Mouse (Mus musculus): ENCODE results near the gene Nom1.

The Nom1 gene

GRCm38 (mm10) chr5:29470851-29471394, 36.5 kb downstream of the Nom1 start:
- no peak for DNase-seq (ENCODE audit: low spot score)

- DNase-seq (ENCODE audit: low spot score), result no peak
Measured at GRCm38 (mm10) chr5:29471396-29471795, 36.9 kb downstream of the Nom1 start.

- no peak for DNase-seq (ENCODE audit: low spot score)
Measured at GRCm38 (mm10) chr5:29471855-29472665, 37.6 kb downstream of the Nom1 start.

DNA sequence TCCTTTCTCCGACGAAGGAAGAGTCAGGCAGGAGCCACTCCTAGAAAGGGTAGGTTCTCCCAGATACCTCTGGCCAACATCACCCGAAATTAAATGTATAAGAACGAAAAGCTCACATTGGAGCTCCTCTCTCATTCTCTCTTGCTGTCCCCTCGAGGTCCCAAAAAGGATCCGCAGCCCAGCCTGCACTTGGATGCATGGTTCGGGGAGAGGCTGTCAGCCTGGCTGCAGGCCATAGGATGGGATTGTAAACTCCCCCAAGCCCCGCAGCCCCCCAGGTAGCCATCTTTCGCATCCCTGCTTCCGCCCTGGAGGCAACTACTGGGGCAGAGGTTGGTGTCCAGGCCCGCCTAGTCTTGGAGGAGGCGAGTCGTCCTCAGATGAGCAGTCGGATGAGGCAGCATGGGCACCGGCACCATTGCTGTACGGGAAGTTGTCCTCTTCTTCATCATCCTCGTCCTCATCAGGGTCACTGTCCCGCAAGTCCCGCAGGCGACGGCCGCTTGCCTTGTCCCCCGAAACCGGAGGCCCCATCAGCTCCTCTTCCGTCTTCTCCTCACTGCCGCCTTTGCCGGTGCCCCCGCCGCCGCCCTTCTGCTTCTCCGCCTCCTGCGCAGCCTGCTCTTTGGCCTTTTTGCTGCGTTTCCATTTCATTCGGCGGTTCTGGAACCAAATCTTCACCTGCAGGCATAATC, 39.2 kb downstream of the Nom1 start:
- no peak for DNase-seq (ENCODE audit: low spot score)

DNA sequence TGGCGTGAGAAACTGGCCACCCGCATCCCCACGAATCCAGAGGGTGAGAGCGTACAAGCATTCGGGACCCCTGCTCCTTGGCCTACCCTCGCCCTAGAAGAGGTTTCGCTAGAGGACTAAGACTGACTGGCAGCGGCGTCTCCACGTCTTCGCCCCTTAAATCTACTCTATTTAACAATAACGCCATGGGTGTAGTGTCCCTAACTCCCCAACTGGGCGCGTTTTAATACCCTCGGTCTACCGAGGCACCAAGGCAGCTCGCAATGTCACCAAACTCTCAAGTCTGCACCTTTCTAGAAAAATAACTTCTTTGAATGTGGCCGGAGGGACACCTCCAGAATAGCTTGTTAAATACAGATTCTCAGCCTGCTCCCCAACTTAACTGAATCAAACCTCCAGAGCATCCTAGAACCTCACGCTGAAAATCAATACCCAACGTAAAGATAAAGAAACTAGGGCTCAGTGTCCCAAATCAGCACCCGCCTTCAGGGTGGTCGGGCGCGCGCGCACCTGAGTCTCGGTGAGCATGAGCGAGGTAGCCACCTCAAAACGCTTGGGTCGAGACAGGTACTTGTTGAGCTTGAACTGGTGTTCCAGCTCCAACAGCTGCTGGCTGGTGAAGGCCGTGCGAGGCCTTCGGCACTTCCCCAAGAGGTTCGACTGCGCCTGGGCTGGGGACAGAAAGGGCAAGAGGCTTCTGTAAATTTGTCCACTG, 39.9 kb downstream of the Nom1 start:
- DNase-seq (ENCODE audit: low spot score), result no peak

DNA sequence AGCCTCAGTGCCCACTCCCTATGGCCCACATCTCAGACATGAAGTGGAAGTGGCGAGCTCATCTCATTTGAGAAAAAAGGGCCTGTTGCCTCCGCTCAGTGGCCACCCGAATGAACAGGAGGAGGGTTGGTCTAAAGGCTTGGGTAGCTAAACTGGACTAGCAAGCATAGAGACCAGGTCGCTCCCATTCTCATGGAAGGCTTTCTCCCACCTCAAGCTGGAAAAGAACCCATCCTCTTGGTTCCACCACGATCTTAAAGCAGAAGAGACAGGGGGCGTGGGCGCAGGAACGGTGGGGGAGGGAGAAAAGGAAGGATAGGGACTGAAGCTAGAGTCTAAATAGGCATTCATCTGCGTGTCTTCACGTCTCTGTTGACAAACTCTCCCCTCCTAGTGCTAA, 40.6 kb downstream of the Nom1 start:
- DNase-seq (ENCODE audit: low spot score), result no peak

DNA sequence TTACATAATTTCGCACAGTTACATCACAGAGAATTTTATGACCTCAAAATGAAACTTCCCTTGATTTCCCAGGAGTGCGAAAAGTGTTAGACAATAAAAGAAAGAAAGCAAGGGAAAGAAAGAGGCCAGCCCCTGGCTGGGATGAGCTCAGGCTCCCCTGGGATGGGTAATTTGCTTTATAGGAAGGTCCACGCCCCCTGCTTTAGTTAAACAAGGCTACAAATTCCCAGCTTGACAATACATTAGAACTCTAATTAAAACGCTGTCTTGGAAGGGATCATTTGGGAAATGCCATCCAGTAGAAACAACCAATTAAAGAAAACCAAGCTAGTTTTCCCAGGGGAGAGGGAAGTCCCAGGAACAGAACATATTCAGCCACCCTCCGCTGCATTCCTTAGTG, 41.1 kb downstream of the Nom1 start:
- DNase-seq (ENCODE audit: low spot score), result no peak

- DNase-seq (ENCODE audit: low spot score), result no peak
Measured at GRCm38 (mm10) chr5:29476021-29476420, 41.6 kb downstream of the Nom1 start.

DNA sequence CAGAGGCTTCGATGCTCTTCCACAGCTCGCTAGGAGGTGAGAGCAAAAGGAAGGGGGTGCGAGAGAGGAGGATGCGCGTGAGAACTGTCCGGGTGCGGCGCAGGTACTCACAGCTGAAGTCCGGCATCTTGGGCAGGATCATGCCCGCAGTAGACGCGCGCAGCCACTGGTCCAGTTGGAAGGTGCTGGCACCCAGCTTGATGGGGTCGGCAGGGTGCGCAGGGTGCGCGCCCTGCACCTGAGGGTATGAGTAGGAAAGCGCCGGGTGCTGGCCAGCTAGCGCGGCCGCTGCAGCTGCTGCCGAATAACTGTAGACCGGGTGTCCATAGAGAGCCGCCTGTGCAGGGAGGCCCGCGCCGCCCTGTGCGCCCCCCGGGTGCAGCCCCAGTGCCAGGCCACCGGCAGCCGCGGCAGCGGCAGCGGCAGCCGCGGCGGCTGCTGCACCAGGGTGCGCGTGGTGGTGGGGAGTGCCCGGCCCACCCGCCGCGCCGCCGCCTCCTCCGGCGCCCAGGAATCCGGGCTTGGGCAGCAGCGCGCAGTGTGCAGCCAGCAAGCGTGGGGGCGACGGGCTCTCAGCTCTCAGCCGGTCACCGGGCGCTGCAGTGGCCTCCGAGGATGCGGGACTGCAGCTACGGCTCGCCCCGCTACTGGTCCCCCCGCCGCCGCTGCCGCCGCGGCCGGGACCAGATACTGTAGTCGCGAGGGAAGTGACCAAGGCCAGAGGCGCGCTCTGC, 43.2 kb downstream of the Nom1 start:
- no peak for DNase-seq (ENCODE audit: low spot score)

DNA sequence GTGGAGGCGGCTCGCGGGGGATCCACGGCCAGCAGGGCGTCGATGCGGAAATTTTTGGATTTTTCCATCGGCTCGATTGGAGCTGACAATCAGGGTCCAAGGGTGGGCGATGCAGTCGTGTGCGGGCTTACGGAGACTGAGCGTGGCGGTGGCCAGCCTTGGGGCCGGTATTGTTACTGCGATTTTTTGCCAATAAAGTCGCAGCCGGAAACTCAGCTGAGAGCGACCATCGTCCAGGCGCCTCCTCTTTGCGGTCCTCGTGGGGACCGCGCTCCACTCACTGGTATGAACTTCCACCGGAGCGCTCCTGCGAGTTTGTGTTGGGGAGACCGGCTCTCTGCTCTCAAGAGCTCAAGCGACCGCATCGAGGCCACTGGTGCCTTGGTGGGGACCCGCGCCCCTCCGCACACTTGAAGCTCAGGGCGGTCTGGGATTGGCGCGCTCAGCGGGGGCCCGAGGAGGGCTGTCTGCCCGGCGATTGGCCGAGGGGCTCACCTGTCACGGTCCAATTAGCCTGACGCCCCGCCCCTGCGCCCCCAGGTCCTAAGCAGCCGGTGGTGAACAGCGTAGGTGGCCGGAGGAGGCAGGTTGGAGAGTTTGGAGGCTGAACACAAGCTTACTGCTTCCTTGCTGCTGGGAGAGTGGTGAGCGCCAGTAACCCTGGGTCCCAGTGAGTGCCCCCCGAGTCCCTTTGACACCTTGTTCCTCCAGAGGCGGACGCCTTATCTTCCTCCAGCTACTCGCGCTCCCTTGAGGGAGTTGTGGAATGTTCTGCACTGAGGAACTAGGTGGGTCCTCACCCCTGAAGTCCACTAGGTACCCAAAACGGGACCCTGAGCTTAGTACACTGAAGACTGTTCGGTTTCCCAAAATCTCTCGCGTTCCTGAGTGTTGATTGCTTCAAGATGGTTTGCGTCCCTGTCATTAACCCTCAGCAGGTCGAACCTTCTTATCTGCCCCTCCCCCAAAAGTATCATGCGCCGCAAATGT, 44.0 kb downstream of the Nom1 start, which contains the start of gene Mnx1:
Gene Mnx1 (minus strand): TSS at position 263 of the 990 bp plus-strand sequence.
- DNase-seq (ENCODE audit: low spot score), result peak; percentile 45

GRCm38 (mm10) chr5:29479198-29479593, 44.7 kb downstream of the Nom1 start:
- peak; percentile 14 for DNase-seq (ENCODE audit: low spot score)

DNA sequence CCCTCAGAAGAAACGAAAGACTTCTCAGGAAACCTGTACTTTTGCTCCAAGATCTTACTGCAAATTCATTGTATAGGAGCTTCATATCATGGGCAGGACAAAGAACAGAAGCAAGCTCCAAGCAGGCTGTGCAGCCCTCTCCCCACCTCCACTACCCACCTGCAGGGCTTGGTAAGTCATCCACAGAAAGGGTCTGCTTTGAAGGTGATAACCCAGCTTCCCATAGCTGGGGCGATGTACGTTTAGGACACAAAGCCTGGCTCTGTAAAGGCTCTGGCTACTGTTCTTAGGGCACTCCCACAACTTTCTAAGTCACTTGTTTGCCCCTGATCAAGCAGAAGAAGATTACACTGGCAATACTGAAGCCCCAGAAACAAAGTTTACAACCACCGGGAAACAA, 49.3 kb downstream of the Nom1 start:
- DNase-seq (ENCODE audit: low spot score), result no peak

DNA sequence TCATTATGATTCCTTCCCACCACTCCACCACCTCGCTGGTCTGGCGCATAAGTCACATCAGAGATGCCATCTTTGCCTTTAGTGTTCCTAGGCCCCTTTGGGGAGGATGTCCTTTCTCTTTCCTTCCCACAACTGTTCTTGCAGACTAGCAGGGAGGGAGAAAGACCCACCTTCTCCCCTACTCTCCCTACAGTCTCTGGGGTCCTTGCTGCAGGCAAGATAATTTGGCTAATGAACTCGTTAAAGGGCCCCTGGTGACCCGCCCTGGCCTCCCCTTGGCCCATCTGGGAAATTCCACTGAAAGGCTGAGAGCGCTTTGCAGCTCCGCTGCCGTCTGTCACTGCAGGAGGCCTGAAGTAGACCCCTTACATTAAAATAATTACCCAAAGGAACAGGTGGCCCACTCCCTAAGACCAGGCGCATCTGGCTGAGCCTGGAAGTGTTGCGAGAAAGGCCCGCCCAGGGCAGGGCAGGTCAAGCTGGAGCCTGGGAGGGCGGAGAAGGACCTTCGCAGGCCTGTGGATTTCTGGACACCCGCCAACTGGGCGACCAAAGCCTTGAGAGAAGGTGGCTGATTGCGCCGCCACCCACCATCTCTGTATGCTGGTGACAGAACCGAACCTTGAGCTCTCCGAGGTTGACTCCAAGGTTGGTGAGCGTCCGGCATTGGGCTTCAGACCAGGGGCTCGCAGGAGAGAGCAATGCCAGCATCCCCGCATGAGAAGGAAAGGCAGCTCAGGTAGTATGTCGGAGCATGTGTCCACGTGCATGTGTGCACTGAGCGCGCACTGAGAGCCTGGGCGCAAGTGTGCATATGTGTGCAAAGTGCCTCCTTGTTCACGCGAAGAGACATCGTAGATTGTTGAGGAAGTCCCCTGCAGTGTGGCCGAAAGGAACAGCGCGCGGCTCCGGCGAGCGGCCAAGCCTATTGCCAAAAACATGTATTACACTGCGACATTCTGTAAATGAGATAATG, 50.8 kb downstream of the Nom1 start:
- no peak for DNase-seq (ENCODE audit: low spot score)

GRCm38 (mm10) chr5:29485941-29486320, 51.5 kb downstream of the Nom1 start:
- DNase-seq (ENCODE audit: low spot score), result no peak

DNA sequence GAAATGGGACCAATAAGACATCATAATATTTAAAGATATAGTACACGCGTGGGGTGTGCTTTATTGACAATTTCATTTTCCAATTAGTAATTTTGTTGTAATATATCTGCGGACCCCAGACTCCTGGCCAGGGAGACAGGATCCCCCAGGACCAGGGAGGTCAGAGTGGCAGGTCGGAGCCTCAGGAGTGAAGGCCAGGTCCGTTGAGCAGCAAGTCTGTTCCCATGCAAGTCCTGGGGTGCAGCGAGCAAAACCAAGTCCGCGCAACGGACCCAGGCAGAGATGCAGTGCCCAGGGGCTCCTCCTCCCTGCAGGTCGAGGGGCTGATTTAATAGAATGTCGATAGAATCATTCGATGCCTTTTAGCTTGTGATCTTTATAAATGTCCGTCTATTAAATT, 52.9 kb downstream of the Nom1 start:
- no peak for DNase-seq (ENCODE audit: low spot score)

GRCm38 (mm10) chr5:29507013-29507412, 72.5 kb downstream of the Nom1 start:
- DNase-seq (ENCODE audit: low spot score), result no peak
